Mouse (Mus musculus): ENCODE results near the gene 1700025G04Rik.

- TF ChIP-seq CTCF (IDR thresholded peaks at IDR 0.05; ENCODE audit: borderline replicate concordance, control insufficient read depth, extremely low read depth, insufficient read depth, low read length, poor library complexity) (no peak), POLR2A (IDR thresholded peaks at IDR 0.05; ENCODE audit: control insufficient read depth, extremely low read depth, insufficient read depth, low read length, poor library complexity) (no peak)
These were observed 50.3 kb downstream of the 1700025G04Rik start for GRCm38 (mm10) chr1:152039588-152039987.

All from thymus, adult 2 months (tissue).